Mouse (Mus musculus): Measurements from ENCODE around the gene Acbd3. TPM values are rescaled to one million over a fixed set of nuclear protein-coding genes. Genes with fewer than 3 reads are reported as not detected.

Acbd3 gene
- polyA plus RNA-seq, 1 experiment from 2014 or later: 25.3 TPM

GRCm38 (mm10) chr1:180762180-180762579 is 36.3 kb downstream of the Acbd3 start:
- H3K4me1 ChIP-seq (replicated peaks): peaks cover 7% of the 10 kb centered on the region
- no peak overlapping the region for H3K27ac ChIP-seq
- WGBS: 82% methylated on average over 11 of the region's 11 CpGs
- no peak overlapping the region for H3K9ac ChIP-seq (replicated peaks)
- H3K36me3 ChIP-seq: no peaks in the 10 kb centered on the region
- no peaks in the 10 kb centered on the region for H3K9me3 ChIP-seq
- peaks cover 7% of the 10 kb centered on the region; the same call in 1 of the 2 replicates for H3K27me3 ChIP-seq
- H3K4me2 ChIP-seq: no peak overlapping the region
- ATAC-seq (ENCODE audit: insufficient number of reproducible peaks, insufficient read depth, low FRiP score, low TSS enrichment, low read depth): no peak
- H3K4me3 ChIP-seq (replicated peaks): no peak overlapping the region

GRCm38 (mm10) chr1:180762679-180763078 is 36.8 kb downstream of the Acbd3 start:
- Histone ChIP-seq H3K36me3 (no peaks in the 10 kb centered on the region), H3K9ac (replicated peaks) (no peak overlapping the region), H3K27me3 (peaks cover 7% of the 10 kb centered on the region; the same call in 1 of the 2 replicates), H3K4me2 (0 out of 2 replicates have a peak overlapping the region, but pooled peaks have one; percentile 73), H3K4me3 (replicated peaks) (no peak overlapping the region), H3K9me3 (no peaks in the 10 kb centered on the region), H3K4me1 (replicated peaks) (peaks cover 10% of the 10 kb centered on the region), H3K27ac (no peak overlapping the region)
- 79% methylated on average over 8 of the region's 8 CpGs for WGBS
- no peak for ATAC-seq (ENCODE audit: insufficient number of reproducible peaks, insufficient read depth, low FRiP score, low TSS enrichment, low read depth)

GRCm38 (mm10) chr1:180763307-180763706 is 37.5 kb downstream of the Acbd3 start:
- Histone ChIP-seq H3K27me3 (peaks cover 7% of the 10 kb centered on the region; the same call in 1 of the 2 replicates), H3K27ac (no peak overlapping the region), H3K4me2 (peak overlapping the region; percentile 73), H3K36me3 (no peaks in the 10 kb centered on the region), H3K4me3 (replicated peaks) (peak overlapping the region; percentile 38), H3K9me3 (no peaks in the 10 kb centered on the region), H3K4me1 (replicated peaks) (peaks cover 15% of the 10 kb centered on the region), H3K9ac (replicated peaks) (peak overlapping the region; percentile 63)
- WGBS: 10% methylated on average over 14 of the region's 14 CpGs
- ATAC-seq (ENCODE audit: insufficient number of reproducible peaks, insufficient read depth, low FRiP score, low TSS enrichment, low read depth): 0 out of 2 replicates have a peak, but pooled peaks have one; percentile 13

GRCm38 (mm10) chr1:180763828-180764227 is 38.0 kb downstream of the Acbd3 start:
- H3K27me3 ChIP-seq: peaks cover 7% of the 10 kb centered on the region; the same call in 1 of the 2 replicates
- WGBS: under 1% methylated on average over 11 of the region's 11 CpGs
- H3K4me1 ChIP-seq (replicated peaks): peaks cover 16% of the 10 kb centered on the region
- H3K4me3 ChIP-seq (replicated peaks): peak overlapping the region; percentile 38
- peak overlapping the region; percentile 73 for H3K4me2 ChIP-seq
- no peaks in the 10 kb centered on the region for H3K36me3 ChIP-seq
- H3K27ac ChIP-seq: no peak overlapping the region
- peak; percentile 78; the same call in 1 of the 2 replicates for ATAC-seq (ENCODE audit: insufficient number of reproducible peaks, insufficient read depth, low FRiP score, low TSS enrichment, low read depth)
- no peaks in the 10 kb centered on the region for H3K9me3 ChIP-seq
- H3K9ac ChIP-seq (replicated peaks): peak overlapping the region; percentile 63

GRCm38 (mm10) chr1:180765393-180765792 is 39.5 kb downstream of the Acbd3 start:
- Histone ChIP-seq H3K9ac (replicated peaks) (no peak overlapping the region), H3K36me3 (no peaks in the 10 kb centered on the region), H3K27ac (no peak overlapping the region), H3K9me3 (no peaks in the 10 kb centered on the region), H3K4me2 (no peak overlapping the region), H3K27me3 (peaks cover 7% of the 10 kb centered on the region; the same call in 1 of the 2 replicates), H3K4me1 (replicated peaks) (peaks cover 17% of the 10 kb centered on the region), H3K4me3 (replicated peaks) (no peak overlapping the region)
- 79% methylated on average over 5 of the region's 5 CpGs for WGBS
- no peak for ATAC-seq (ENCODE audit: insufficient number of reproducible peaks, insufficient read depth, low FRiP score, low TSS enrichment, low read depth)

- no peak overlapping the region for H3K4me3 ChIP-seq (replicated peaks)
- no peaks in the 10 kb centered on the region for H3K36me3 ChIP-seq
- H3K9me3 ChIP-seq: no peaks in the 10 kb centered on the region
- peaks cover 17% of the 10 kb centered on the region for H3K4me1 ChIP-seq (replicated peaks)
- H3K9ac ChIP-seq (replicated peaks): no peak overlapping the region
- no peak overlapping the region for H3K4me2 ChIP-seq
- no peak overlapping the region for H3K27ac ChIP-seq
- ATAC-seq (ENCODE audit: insufficient number of reproducible peaks, insufficient read depth, low FRiP score, low TSS enrichment, low read depth): no peak
- 59% methylated on average over 5 of the region's 5 CpGs for WGBS
- H3K27me3 ChIP-seq: peaks cover 7% of the 10 kb centered on the region; the same call in 1 of the 2 replicates
These were observed 40.7 kb downstream of the Acbd3 start for GRCm38 (mm10) chr1:180766557-180766956.

GRCm38 (mm10) chr1:180767541-180768333 is 41.9 kb downstream of the Acbd3 start:
- peak overlapping the region; percentile 54 for H3K4me3 ChIP-seq (replicated peaks)
- WGBS: 18% methylated on average over 10 of the region's 10 CpGs
- ATAC-seq (ENCODE audit: insufficient number of reproducible peaks, insufficient read depth, low FRiP score, low TSS enrichment, low read depth): no peak
- peaks cover 17% of the 10 kb centered on the region for H3K4me1 ChIP-seq (replicated peaks)
- peak overlapping the region; percentile 75 for H3K9ac ChIP-seq (replicated peaks)
- no peaks in the 10 kb centered on the region for H3K9me3 ChIP-seq
- H3K4me2 ChIP-seq: peak overlapping the region; percentile 81
- peaks cover 7% of the 10 kb centered on the region; the same call in 1 of the 2 replicates for H3K27me3 ChIP-seq
- H3K36me3 ChIP-seq: no peaks in the 10 kb centered on the region
- H3K27ac ChIP-seq: peak overlapping the region; percentile 77

GRCm38 (mm10) chr1:180768334-180769168 is 42.7 kb downstream of the Acbd3 start:
- Histone ChIP-seq H3K27me3 (no peaks in the 10 kb centered on the region), H3K27ac (peak overlapping the region; percentile 77), H3K4me1 (replicated peaks) (peaks cover 10% of the 10 kb centered on the region), H3K9me3 (no peaks in the 10 kb centered on the region), H3K4me2 (peak overlapping the region; percentile 81), H3K36me3 (no peaks in the 10 kb centered on the region), H3K4me3 (replicated peaks) (peak overlapping the region; percentile 54), H3K9ac (replicated peaks) (peak overlapping the region; percentile 75)
- 4% methylated on average over 37 of the region's 37 CpGs for WGBS
- peak; percentile 84 for ATAC-seq (ENCODE audit: insufficient number of reproducible peaks, insufficient read depth, low FRiP score, low TSS enrichment, low read depth)

- no peak overlapping the region for H3K4me2 ChIP-seq
- 66% methylated on average over 5 of the region's 5 CpGs for WGBS
- peaks cover 6% of the 10 kb centered on the region; the same call in 1 of the 2 replicates for H3K9me3 ChIP-seq
- no peak for ATAC-seq (ENCODE audit: insufficient number of reproducible peaks, insufficient read depth, low FRiP score, low TSS enrichment, low read depth)
- H3K27ac ChIP-seq: no peak overlapping the region
- H3K36me3 ChIP-seq: no peaks in the 10 kb centered on the region
- no peaks in the 10 kb centered on the region for H3K27me3 ChIP-seq
- H3K9ac ChIP-seq (replicated peaks): no peak overlapping the region
- peaks cover 19% of the 10 kb centered on the region for H3K4me1 ChIP-seq (replicated peaks)
- no peak overlapping the region for H3K4me3 ChIP-seq (replicated peaks)
These were observed 45.5 kb downstream of the Acbd3 start for GRCm38 (mm10) chr1:180771306-180771705.

- Histone ChIP-seq H3K4me1 (replicated peaks) (peaks cover 23% of the 10 kb centered on the region), H3K4me3 (replicated peaks) (no peak overlapping the region), H3K9me3 (peaks cover 6% of the 10 kb centered on the region; the same call in 1 of the 2 replicates), H3K27me3 (no peaks in the 10 kb centered on the region), H3K4me2 (no peak overlapping the region), H3K9ac (replicated peaks) (no peak overlapping the region), H3K27ac (no peak overlapping the region), H3K36me3 (no peaks in the 10 kb centered on the region)
- no peak for ATAC-seq (ENCODE audit: insufficient number of reproducible peaks, insufficient read depth, low FRiP score, low TSS enrichment, low read depth)
- 62% methylated on average over 4 of the region's 4 CpGs for WGBS
These were observed 45.9 kb downstream of the Acbd3 start for GRCm38 (mm10) chr1:180771722-180772121.

- no peak overlapping the region for H3K4me2 ChIP-seq
- 90% methylated on average over 3 of the region's 3 CpGs for WGBS
- ATAC-seq (ENCODE audit: insufficient number of reproducible peaks, insufficient read depth, low FRiP score, low TSS enrichment, low read depth): no peak
- no peak overlapping the region for H3K27ac ChIP-seq
- H3K9me3 ChIP-seq: peaks cover 6% of the 10 kb centered on the region; the same call in 1 of the 2 replicates
- no peak overlapping the region for H3K9ac ChIP-seq (replicated peaks)
- no peaks in the 10 kb centered on the region for H3K36me3 ChIP-seq
- H3K4me1 ChIP-seq (replicated peaks): peaks cover 29% of the 10 kb centered on the region
- no peak overlapping the region for H3K4me3 ChIP-seq (replicated peaks)
- H3K27me3 ChIP-seq: no peaks in the 10 kb centered on the region
These were observed 46.4 kb downstream of the Acbd3 start for GRCm38 (mm10) chr1:180772291-180772690.

All from limb, embryonic 12.5 days (tissue).